In the genomic region with DNA sequence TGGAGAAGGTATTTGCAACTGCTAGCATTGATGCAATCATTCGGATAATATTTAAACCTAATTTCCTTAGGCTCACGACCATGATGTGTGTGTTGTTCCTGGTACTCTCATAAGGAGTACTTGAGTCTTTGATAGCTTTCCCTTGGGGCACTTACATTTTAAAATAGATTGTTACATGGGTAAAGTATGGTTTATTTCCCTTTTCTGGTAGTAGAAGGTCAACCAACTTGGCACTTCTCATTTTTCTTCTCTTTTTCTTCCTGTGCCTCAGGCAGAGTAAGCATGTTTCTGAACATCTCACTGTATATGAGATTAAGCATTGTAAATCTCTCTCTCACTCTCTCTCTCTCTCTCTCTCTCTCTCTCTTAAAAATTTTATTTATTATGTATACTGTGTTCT, we compare ENCODE assay signal across 22 mouse cellular contexts.
"Had no signal": no experiment of that assay in that cellular context is flagged by ENCODE, and none has a peak within 500 bp of the region (broad histone marks: within the 10 kb centered on the region; RNA-seq: fewer than 3 reads in every experiment).

No protein-coding gene starts in this region.

- H3K27me3 ChIP-seq: intestine, embryonic 15.5 days; limb, embryonic 12.5 days; limb, embryonic 15.5 days; liver, embryonic 13.5 days; midbrain, embryonic 12.5 days; midbrain, embryonic 15.5 days; neural tube, embryonic 13.5 days had no signal

- DNase-seq: kidney, adult 18-20 months; kidney, adult 9 months; kidney, postnatal 25 days; layer of hippocampus, adult 9-11 months; layer of hippocampus, postnatal 36 days; liver, embryonic 13.5 days; lung, adult 2 months; retina, postnatal 1 day; thymus, adult 2 months; thymus, postnatal 14 days; thymus, postnatal 4 days had no signal

- H3K36me3 ChIP-seq: intestine, embryonic 15.5 days; limb, embryonic 12.5 days; limb, embryonic 15.5 days; midbrain, embryonic 12.5 days; midbrain, embryonic 15.5 days; neural tube, embryonic 13.5 days had no signal

- H3K9me3 ChIP-seq: intestine, embryonic 15.5 days; limb, embryonic 12.5 days; limb, embryonic 15.5 days; liver, embryonic 13.5 days; midbrain, embryonic 12.5 days; midbrain, embryonic 15.5 days; neural tube, embryonic 13.5 days had no signal

- H3K4me1 ChIP-seq: intestine, embryonic 15.5 days; limb, embryonic 12.5 days; limb, embryonic 15.5 days; liver, embryonic 13.5 days; midbrain, embryonic 12.5 days; midbrain, embryonic 15.5 days; neural tube, embryonic 13.5 days had no signal

- H3K4me2 ChIP-seq: intestine, embryonic 15.5 days; limb, embryonic 12.5 days; limb, embryonic 15.5 days; liver, embryonic 13.5 days; midbrain, embryonic 12.5 days; midbrain, embryonic 15.5 days; neural tube, embryonic 13.5 days had no signal

- ATAC-seq: intestine, embryonic 15.5 days; midbrain, embryonic 15.5 days had no signal

- H3K4me3 ChIP-seq: intestine, embryonic 15.5 days; layer of hippocampus, adult 2 months; left cerebral cortex, adult 2 months; limb, embryonic 12.5 days; limb, embryonic 15.5 days; liver, embryonic 13.5 days; midbrain, embryonic 12.5 days; midbrain, embryonic 15.5 days; myocyte; neural tube, embryonic 13.5 days had no signal

- H3K27ac ChIP-seq: intestine, embryonic 15.5 days; kidney, postnatal 0 days; layer of hippocampus, adult 2 months; left cerebral cortex, adult 2 months; limb, embryonic 12.5 days; limb, embryonic 15.5 days; liver, embryonic 13.5 days; midbrain, embryonic 12.5 days; midbrain, embryonic 15.5 days; neural tube, embryonic 13.5 days; stomach, postnatal 0 days had no signal

- H3K9ac ChIP-seq: intestine, embryonic 15.5 days; limb, embryonic 12.5 days; limb, embryonic 15.5 days; liver, embryonic 13.5 days; midbrain, embryonic 12.5 days; midbrain, embryonic 15.5 days; neural tube, embryonic 13.5 days had no signal
